Mouse (Mus musculus) frontal cortex, adult (tissue): Measurements from ENCODE around the gene Sub1.

Source experiments
- ATAC-seq: cut with Nextera tagmentation; 2 replicates; pipeline ENCODE4 v1.9.2; 2017; ENCODE audit warnings: mild to moderate bottlenecking, moderate library complexity, mixed read lengths; ENCODE audit not compliant: low TSS enrichment

Gene Sub1

DNA sequence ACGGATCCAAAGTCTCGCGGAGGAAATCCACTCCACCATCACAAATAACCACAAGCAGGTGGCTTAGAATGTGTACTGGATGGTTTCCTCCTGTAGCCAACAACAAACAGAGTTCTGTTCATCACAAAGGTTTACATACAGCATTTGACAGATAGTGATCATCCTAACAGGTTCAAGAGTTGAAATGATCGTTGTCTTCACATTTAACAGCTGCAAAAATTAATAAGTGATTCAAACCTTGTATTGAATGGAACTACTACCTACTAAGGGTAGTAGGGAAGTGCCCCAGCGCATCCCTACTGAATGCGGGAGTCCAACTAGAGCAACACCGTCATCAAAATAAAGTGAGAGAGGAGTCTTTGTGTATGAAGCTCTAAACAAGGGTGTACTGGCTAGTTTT is at the start of gene Sub1:
Gene Sub1, minus strand, starts transcription at position 101 of the 400 bp plus-strand sequence.
- ATAC-seq = no peak

DNA sequence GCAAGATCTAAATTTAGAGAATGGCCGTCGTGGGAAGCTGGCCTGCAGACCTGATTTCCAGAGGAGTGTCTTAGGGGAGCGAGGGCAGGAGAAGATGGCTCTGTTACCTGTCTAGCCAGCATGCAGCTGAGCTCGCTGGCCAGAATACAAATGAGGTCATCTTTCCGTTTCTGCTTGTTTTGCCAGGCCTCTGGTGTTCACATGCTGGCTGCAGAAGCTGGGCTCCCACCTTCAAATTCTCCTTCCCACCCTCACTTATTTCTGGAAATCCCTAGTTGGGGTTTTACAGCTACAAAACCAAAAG is 43.6 kb upstream of the Sub1 start:
- no peak for ATAC-seq

DNA sequence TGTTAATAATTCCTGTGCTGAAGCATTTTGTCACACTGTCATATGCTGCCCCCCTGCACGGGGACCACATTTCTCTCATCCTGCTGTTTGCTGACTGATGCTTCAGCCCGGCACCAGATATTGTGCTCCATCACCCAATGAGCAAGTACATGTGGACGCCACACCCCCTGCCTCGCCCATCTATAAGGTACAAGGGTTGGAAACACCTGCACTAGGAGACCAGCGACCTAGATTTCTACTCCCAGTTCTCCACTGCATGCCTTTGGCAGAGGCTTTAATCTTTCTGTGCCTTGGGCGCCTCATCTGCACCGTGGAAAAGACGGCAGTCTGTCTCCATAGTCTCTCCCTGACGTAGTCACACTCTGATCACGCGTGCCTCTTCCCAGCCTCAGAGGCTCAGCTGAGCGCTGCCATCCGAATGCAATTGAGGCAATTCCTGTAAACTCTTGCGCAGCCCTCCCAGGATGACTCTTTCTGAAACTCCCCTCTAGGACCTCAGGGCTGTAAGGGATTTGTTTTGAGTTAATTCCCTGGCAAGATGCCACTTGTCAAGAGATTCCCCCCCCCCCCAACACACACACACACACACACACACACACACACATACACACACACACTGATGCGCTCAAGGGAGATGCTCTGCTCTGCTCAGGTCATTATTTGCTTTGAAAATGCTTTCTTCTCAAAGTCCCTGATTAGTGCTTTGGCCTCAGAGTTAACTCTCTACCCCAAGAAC is 43.1 kb upstream of the Sub1 start:
- peak; percentile 64 for ATAC-seq

DNA sequence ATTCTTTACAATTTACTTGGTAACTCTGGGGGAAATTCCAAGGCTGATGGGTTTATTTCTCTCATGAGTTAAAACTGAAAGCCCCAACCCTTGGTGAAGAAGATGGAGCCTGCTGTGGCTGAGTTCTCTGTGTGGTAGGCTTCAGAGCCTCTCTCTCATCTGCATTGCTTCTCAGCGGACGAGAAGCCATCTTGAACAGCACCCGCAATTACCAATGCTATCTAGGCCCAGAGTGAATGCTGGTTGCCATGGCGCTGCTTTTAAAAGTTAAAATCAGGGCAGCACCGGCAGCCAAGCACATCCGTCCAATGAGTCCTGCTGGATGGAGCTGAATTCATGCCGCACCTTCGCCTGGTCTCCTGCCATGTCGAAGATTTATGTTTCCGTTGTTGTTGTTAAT is 42.5 kb upstream of the Sub1 start:
- peak; percentile 56 for ATAC-seq

DNA sequence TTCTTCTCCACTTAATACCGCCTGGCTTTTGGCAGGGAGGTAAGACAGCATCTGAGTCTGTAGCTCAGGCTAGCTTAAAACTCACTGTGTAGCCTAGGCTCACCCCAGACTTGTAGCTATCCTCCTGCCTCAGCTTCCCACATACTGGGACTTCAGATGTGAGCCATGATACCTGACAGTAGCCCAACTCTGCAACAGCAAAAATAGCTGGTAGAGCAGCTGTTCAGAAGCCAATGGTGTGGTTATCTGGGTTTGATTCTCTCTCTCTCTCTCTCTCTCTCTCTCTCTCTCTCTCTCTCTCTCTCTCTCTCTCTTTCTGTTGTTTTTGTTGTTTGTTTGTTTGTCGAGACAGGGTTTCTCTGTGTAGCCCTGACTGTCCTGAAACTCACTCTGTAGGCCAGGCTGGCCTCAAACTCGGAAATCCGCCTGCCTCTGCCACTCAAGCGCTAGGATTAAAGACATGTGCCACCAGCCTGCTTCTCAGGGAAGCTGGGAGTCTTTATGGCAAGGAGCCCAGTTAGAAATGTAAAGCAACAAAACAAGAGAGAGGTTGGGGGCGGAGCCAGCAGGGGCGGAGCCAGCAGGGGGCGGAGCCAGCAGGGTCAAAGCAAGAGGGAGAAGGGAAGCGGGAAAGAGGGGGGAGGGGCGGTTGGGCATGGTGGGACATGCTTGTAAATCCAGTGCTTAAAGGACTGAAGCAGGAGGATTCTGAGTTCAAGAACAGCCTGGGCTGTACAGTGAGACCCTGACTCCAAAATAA is 41.3 kb upstream of the Sub1 start:
- ATAC-seq = no peak

DNA sequence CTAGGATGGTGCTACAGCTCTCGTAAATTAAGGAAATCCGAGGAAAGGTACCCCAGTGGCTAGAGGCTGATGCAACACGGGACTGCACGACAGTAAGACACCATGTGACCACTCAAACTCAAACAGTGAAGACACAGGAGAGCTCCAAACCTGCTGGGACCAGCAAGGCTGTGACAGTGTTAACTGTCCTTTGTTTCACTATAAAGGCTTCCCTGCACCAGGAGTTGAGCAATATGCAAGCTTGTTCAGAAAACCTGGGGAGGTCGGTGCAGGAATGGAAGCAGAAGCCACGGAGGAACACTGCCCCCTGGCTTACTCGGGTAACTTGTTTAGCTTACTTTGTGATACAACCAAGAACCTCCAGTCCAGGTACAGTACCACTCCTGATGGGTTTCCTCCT is 40.4 kb upstream of the Sub1 start:
- ATAC-seq = peak; percentile 64

DNA sequence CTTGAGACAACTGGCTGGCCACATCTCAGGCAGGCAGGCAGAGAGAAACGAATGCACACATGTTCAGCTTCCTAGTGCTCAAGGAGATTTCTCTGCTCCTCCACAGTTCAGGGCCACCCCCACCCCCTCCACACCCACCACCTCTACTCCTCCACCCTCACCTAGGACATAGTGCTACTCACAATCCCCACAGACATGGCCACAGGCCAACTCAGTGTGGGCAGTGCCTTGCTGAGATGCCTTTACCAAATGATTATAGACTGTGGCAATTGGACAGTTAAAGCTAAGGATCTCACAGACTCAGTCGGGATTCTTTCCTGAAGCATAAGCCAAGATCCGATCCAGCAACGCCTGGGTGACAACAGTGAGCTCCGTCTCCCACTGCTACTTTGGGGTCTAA is 39.9 kb upstream of the Sub1 start:
- no peak; the same call in 1 of the 2 replicates for ATAC-seq

DNA sequence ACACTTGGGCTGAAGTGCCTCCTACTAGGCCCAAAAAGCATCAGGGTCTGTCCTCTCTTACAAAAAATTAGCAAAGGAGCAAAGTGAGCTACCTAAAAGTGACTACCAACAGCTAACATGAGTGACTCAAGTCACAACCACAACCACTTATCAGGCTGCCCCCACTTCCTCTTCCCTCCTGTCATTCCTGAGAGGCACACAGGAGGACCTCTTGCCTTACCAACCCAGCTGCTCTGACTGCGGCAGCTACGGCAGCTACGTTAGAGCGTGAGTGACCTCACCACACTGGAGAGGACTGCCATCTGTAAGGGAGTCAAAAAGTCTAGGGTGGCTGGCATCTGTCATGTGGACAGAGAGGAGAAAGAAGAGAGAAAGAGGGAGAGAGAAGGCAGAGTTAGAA is 37.5 kb upstream of the Sub1 start:
- no peak for ATAC-seq

DNA sequence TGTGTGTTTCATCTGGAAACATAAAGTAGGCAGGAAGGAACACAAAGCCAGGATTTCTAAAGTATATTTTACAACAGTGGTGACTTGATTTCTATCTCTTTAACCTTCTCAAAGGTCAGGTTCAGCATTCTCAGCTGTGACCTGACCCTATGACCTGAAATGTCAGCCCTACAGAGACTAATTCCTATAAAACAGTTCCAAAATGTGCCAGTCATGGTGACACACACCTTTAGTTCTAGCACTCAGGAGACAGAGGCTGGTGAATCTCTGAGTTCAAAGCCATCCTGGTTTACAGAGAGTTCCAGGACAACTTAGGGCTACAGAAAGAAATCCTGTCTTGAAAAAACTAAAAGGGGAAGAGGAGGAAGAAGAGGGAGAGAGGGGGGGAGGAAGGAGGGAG is 36.4 kb upstream of the Sub1 start:
- ATAC-seq = no peak

DNA sequence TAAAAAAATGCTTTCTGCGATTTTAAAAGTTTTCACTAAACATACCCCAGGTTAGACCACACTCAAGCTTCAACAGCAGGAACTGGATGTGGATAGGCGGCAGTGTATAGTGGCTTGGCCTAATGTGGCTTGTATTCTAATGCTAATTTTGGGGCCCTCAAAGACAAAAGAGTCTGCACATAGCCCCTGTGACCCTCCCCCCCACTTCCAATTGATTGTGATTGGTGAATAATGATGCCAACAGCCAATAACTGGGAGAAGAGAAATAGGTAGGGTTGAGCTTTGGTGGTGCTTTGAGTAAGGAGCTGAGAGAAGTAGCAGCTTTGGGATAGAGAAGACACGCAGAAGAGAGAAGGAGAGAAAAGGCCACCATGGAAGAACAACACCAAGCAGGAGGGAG is 35.7 kb upstream of the Sub1 start:
- ATAC-seq = no peak

DNA sequence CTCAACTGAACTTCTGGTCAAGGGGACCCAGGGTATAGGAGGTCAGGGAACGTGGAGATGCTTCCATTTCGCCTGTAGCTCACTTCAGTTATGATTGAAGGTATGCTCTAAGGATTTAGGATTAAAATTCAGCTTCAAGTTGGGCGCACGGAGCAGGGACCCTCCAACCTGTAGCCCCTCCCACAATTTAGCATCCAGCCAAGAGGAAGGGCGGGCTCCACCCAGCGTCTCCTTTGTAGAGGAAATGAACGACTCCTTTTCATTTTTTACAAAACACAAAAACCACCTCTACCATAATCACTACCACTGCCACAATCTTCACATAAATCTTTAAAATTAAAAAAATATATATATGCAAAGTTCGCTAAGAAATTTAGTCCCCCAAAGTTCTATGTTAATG is 35.1 kb upstream of the Sub1 start:
- ATAC-seq = no peak

DNA sequence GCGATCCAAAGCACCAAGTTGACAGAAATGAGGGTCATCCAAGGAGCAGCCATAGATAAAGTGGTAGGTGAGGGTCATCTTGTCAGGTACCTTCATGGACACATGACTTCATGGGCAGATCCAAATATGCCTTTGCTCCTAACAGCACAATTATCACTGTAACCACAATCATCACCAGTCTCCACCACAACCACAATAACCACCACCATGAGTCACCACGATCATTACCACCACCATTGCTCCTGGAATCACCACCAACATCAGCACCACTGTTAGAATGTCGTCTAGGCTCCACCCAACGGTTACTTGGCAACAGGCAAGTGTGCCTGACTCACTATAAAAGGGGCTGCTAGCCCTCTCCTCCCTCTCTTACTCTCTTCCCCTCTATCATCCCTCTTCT is 33.4 kb upstream of the Sub1 start:
- ATAC-seq = no peak

DNA sequence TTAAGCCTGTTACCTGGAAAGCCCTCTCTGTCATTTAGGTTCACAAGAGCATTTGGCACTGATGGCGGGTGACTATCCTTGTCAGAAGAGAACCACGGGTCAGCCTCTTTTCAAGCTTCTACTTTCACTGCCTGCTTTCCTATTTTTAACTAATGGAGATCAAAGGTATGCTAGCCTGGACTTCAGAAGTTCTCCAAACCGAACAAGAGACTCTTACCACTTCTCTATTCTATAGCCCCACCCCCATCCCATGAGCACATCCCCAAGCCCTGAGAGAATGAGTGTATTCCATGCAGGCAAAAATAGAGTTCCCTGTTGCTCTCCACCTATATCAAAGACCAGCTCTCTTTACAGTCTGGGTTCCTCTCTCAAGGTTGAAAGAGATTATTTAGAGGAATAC is 31.0 kb upstream of the Sub1 start:
- no peak for ATAC-seq

DNA sequence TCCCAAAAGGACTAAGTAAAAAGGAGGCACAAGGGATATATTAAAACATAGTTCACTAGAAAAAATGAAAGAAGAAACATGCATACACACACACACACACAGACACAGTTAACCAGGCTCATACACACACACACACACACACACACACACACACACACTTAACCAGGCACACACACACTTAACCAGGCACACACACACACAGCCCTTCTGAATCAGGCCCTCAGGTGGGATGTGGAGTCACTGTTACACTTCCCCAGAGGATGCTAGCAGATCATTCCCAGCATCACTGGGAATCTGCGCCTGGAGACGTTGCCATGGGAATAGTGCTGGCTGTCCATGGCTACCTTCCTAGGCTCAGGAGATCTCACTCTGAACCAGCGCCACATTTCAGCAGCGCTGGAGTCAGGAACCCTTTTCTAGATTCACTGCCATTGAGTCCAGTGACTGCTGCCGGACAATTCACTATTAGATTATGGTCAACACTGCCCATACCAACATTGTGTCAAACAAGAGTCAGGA is 30.2 kb upstream of the Sub1 start:
- ATAC-seq = peak; percentile 58

DNA sequence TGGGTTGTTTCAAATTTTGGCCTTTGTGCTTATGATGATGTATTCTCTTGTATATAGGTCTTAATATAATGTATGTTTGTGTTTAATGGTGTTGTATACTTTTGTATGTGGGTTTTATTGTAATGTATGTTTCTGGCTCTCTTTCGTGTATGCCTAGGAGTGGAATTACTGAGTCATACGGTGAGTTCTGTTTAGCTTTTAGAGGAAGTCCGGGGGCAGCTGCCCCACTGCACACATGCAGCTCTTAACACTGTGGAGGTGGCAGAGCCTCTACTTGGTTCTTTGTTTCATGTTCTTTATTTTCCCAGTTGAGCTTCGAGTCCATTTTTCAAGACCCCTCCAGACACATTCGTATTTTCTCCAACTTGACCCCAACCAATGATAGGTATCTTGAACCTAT is 29.2 kb upstream of the Sub1 start:
- no peak for ATAC-seq

DNA sequence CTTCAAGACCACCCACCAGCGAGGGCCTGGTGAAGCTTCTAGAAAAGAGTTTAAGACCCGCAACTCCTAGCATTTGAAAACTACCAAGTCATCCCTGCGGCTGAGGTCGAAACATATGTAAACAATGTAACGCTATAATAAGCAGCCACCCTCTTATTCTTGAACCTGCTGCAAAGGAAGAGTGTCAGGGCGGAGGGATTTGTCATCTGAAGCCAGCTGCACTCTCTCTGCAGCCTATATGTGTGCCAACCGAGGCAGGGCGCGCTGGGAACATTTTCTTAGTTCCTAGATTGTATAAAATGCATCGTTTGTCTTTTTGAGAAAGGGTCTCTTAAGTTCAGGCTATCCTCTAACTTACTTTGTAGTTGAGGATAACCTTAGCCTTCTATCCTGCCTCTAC is 28.6 kb upstream of the Sub1 start:
- peak; percentile 48 for ATAC-seq

DNA sequence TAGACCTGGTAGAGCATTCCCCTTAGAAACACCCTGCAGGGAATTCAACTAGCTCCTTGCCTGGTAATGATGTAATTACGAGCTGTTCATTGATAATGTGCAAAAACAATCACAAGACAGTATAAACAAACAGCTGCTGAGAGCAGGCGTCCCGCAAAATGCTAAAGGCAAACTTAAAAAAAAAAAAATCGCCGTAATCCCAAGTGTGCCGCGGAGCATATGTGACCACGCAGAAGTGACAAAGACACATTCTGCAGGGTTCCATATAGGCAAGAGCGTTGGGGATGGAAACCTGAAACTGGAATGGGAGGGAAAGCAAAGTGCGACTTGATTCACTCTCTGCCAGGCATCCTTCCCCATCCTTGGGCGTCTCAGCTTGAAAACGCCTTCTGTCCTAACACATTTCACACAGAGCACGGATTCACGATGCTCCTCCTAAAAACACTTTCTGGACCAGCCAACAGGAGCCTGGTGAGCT is 28.0 kb upstream of the Sub1 start:
- ATAC-seq = peak; percentile 87

DNA sequence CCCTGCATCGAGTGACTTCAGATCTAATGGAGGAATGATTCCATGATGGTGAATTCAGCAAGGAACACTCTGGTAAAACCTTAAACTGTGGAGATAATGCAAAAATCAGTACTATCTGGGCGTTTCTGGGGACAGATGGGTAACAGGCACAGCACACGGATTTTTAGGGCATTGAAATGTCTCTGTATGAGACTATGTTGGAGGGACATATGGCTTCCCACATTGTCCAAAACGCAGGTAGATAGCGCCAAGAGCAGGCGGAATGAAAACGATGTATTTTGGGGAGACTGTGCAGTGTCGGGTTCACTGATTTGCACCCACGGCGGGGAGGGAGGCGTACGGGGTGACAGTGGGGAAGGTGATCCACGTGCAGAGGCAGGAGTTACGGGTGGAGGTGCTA is 22.7 kb upstream of the Sub1 start:
- ATAC-seq = peak; percentile 67

DNA sequence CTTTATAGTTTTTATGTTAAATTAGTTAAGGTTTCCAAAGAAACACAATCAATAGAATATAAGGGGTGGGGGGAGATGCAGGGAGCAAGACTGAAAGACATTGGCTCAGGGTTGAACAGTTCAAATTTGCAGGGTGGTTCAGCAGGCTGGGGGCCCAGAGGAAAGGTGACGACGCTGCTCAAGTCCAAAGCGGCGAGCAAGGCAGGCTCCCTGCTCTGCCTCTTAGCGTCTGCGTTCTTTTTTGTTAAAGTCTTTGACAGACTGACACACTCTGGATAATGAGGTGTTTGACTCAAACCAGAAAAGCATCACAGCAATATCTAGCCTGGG is 21.6 kb upstream of the Sub1 start:
- no peak for ATAC-seq

DNA sequence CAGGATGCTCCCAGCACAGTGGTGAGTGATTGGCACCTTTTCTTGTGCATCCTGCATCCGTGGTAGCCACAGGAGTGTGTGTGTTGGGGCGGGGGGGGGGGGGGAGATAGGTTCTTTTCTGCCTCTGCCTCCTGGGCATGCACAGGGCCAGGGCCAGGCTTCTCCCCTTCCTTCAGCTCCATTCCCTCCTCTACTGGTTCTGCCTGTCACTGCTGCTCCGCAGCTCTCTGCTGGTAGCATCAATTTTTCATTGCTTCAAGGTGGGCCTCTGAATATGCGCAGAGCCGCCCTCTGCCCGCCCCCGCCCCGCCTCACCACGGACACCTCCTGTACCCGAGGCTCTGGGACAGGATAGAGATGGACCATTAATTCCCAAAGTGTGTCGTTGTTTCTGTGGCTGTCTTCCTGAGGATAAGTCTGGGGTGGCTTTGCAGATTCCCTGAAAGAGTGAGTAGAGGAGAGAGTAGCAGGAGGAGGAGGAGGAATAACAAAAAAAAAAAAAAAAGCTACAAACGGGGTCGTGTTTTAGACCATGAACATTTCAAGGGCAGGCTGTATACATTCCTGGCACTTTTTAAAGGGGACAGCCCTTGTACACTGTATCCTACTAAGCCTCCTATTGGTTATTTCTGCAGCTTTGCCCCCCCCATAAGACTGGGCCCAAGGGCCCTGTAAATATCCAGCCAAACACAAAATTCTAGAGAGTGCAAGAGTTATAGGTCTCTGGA is 21.1 kb upstream of the Sub1 start:
- no peak for ATAC-seq

DNA sequence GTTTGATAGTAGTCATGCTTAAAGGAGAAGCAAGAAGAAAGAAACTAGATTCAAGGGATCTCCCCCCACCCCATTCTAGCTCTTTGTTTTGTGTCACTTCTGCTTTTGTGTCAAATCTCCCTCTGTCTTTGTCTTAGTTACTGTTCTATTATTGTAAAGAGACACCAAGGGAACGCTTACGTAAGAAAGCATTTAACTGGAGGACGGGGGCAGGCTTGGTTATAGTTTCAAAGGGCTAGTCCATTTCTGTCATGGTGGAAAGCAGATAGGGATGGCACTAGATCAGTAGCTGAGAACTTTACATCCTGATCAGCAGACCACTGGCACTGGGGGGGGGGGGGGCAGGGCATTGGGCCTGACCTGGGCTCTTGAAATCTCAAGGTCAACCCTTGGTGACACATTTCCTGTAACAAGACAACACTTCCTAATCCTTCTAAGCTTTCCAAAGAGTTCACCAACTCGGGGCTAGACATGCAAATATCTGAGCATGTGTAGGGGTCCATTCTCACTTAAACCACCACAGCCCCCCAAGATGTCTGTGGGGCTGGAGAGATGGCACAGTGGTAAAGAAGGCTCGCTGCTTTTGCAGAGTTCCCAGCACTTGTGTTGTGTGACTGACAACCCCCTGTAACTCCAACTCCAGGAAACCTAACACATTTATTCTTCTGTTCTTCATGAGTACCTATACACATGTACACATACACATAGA is 17.6 kb upstream of the Sub1 start:
- ATAC-seq = peak; percentile 62; the same call in 1 of the 2 replicates

DNA sequence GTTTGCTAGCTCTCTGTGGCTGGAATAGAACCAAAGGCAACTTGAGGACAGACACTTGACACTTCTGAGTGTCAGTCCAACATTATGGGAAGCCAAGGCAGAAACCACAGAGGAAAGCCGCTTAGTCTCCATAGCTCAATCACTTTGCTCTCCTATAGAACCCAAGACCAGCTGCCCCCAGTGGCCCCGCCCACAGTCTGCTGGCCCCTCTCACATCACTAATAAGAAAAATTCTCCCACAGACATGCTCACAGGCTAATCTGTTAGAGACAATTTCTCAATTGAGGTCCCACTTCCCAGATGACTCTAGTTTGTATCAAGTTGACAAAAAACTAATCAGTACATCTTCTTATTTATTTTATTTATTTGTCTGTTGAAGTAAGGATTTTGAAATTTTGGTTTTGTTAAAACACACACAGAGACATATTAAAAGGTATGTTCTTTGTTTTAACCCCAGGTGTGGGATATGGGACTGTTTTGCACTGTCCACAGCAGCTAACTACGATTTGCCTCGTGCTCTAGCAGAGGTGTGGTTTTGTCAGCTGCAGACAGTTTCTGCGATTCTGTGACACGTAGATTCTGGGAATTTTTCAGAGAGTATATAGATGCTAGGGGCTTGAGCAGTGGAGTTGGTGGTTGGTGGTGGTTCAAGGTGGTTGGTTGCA is 16.9 kb upstream of the Sub1 start:
- no peak; the same call in 1 of the 2 replicates for ATAC-seq
